Mouse (Mus musculus): ENCODE measurements around the gene Gm11060.

- no peak for TF ChIP-seq EP300 (IDR thresholded peaks at IDR 0.05; ENCODE audit: low read depth)
- TF ChIP-seq CTCF (IDR thresholded peaks at IDR 0.05; ENCODE audit: low read depth): no peak
Measured at GRCm38 (mm10) chr2:105100541-105100940, 8.7 kb downstream of the Gm11060 start.

Measured in liver, embryonic 14.5 days (tissue).